Mouse (Mus musculus) MEL-GATA-1-ER (cell line): Measurements from ENCODE around the gene Capza2.

ENCODE experiments used
- DNase-seq: peaks from one replicate; pipeline ENCODE4 v3.0.0-alpha.2; 2012; ENCODE audit warnings: low read depth; ENCODE audit errors: extremely low read depth

Gene Capza2

DNA sequence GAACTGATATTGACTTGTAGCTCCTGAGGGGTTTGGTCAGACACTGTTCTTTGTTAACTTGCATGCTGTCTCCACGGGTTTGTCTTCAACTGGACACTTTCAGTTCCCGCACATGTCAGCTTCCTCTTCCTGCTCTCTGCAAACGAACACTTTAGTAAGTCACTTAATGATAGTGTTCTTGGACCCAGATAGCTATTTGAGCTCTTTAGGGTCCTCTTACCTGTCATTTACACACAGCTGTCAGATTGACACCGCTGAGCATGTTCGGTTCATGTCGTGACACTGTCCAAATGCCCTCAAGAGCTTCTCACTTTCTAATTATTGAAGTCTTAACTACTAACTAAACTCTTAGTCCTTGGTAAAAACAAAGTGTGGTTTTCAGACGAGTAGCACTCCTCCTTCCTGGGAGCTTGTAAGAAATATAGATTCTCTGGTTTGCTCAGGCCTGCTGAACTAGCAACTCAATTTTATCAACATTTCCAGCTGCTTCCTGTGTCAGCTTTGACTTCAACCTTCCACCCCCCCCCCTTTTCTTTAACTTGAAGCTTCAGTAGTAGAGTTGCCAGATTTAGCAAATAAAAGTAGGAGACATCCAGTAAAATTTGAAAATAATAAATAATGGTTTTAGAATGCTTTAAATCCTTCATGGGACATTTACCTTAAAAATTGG is at the start of gene Capza2:
Gene Capza2, plus strand, starts transcription at position 620 of the 670 bp plus-strand sequence.
- peak; percentile 67 for DNase-seq

GRCm38 (mm10) chr6:17589049-17589952 is 46.7 kb upstream of the Capza2 start:
- peak; percentile 50 for DNase-seq

DNA sequence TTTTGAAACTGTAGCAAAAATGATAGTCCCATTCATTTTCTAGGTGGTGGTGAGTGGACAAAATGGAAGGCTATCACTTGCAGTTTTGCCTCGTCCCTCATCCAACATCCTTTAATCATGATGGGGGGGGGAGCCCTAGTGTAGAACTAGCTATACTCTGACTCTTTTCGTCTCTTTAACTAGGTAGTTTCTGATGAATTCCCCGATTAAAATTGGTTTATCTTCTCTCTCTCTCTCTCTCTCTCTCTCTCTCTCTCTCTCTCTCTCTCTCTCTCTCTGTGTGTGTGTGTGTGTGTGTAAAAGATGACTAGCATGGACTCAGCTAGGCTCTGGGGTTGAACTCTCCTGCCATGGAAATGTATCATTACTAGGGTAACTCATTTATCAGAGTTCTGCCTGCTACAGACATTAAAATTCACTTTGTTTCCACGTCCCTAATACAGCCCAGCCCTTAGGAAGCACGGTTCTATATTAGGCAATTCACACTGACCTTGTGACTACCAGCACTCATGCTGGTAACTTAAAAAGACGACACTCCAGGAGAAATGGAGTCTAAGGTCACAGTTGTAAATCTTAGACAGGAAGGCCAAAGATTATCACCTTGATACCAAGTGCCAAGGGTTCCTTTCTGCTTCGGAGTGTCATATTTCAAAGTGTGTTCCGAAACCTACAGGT is 45.9 kb upstream of the Capza2 start:
- DNase-seq, result no peak

GRCm38 (mm10) chr6:17593971-17594370 is 42.1 kb upstream of the Capza2 start:
- no peak for DNase-seq

DNA sequence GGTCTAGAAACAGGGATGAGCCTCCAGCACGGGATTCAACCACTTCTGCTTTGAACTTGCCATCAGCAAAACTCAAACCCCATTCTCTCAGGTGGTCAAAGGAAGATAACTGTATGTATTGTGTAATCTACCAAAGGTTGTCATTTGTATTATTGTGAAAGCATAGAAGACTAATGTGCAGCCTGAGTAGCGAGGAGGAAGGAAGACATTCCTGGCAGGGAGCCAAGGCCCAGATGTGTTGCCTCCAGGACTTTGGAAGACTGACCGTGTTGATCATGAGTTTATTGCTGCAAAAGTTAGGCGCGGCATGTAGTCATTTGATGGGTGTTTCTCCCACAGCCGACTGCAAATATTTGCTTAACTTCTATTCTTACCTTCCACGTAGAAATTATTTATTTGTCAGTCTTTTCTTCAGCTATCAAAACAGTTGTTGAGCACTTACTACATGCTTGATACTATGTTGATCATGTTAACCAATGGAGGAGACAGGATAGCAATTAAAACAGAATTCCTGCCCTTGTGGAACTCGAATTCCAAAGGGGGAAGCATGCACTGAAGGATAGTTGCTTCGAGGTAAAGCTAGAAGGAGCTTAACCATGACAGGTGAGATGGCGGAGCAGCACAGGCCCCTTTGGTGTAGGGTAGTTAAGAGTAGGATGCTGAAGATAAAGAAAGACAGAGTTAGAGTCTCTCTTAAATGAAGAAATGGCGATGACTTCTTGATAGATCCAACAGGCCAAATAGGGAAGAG is 40.1 kb upstream of the Capza2 start:
- DNase-seq, result no peak

- no peak for DNase-seq
These were observed 36.7 kb upstream of the Capza2 start for GRCm38 (mm10) chr6:17599373-17599772.

DNA sequence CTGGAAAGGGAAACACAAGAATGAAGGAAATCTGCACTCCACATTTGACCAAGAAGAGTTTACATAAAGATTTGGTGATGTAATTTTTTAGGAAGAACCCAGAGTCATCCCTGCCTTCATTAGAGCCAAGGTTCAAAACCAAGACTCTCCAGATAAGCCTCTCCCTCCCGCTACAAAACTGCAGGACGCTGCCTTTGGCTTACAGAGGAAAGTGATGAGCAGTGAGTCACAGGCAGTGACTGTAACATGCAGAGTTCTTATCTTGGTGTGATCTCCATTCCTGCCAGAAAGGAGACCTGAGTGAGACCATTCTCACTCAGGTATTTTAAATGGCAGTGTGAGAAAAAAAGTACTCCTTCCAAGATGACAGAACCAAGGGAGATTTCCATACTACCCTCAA is 34.5 kb upstream of the Capza2 start:
- DNase-seq, result no peak

GRCm38 (mm10) chr6:17606915-17607314 is 29.1 kb upstream of the Capza2 start:
- DNase-seq, result no peak

DNA sequence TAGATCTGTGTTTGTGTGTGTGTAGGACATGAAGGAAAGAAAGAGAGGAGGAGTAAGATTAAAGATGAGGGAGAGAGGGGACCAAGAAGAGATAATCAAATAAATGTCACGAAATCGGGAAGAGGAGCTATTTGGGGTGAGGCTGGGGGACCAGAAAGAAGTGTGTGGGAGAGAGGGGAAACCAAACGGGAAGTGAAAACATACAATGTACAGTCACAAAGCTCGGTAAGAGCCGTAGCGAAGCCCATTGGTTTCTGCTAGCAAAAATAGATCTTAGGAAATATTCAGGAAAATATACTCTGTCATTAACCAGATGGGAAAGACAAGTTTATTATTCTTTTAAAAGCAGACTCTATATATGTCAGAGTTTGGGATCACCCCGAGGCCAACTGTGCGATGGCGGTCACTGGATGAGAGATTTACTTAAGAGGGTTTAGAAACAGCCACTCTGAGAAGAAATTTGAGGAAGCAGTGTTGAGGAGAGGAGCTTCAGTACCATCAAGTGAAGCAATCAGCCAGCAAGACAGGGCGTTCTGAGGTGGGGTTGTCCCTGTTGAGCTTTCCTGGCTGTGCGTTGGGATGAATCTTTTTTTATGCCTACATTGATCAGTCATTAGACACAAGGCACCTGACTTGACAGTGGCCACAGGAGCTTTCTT is 24.6 kb upstream of the Capza2 start:
- no peak for DNase-seq

- no peak for DNase-seq
These were observed 23.4 kb upstream of the Capza2 start for GRCm38 (mm10) chr6:17612652-17613051.

DNA sequence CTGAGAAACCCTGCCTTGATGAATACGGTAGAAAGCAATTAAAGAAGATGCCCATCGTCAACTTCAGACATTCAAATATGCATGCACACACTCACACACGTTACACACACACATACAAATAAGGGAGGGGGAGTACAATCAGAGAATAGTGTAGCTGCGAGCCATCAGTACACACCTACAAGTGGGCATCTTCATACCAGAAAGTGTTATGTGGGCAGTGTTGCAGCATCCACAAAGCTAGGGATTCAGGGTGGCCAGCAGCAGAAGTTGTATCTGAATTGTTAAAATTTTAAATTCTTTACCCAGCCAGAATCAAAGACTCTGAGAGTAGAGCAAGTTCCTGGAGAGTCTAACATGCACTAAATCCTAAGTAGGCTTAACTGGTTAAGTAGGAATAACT is 15.2 kb upstream of the Capza2 start:
- DNase-seq, result no peak

DNA sequence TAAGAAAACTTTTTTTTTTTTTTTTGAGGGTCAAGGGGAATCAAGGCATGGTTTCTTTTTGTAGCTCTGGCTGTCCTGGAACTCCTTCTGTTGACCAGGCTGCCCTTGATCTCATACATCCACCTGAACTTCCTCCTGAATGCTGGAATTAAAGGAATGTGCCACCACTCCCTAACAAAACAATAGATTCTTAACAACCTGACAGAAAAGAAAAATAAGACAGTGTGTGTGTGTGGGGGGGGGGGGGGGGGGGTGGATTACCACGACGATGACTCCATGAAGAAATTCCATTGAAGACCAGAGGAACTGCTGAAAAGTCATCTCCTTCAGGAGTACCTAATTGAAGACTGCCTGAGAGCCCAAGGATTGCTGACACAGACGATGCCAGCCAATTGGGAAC is 14.6 kb upstream of the Capza2 start:
- DNase-seq, result no peak

GRCm38 (mm10) chr6:17628701-17629455 is 7.2 kb upstream of the Capza2 start:
- no peak for DNase-seq

GRCm38 (mm10) chr6:17629756-17630155 is 6.3 kb upstream of the Capza2 start:
- DNase-seq, result no peak

DNA sequence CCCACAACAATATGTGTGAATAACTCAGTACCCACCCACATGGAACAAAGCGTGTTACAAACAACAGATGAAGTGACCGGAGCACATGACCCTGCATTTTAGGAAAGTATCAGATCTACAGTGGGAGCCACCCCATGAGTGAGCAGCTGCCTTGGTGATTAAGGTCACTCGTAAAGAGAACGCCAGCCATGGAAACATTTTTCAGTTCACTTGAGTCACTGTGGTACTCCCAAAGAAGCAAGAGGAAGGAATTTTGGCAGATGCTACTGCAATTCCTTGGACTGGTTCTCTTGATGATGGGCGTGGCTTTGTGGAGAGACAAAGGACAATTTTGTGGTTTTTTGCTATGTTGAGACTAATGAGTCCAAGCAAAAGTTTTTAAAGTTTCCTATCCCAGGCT is 4.4 kb upstream of the Capza2 start:
- DNase-seq, result no peak

DNA sequence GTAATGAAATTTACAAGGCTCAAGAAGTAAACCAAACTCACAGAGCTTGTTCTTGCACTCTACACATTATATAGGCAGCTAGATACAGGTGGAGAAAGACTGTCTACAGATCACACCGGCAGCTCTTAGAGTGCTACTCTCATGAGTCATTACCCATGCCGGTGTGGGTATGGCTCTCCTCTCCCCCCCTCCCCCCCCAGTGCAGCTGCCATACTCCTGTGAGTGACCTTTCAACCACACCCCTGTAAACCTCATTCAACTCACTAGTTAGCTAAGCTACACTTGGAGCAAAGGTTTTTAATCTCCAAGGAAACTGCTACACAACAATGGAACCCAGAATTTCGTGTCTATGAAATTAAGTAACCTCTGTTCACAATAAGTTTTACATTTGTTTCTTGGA is 2.2 kb upstream of the Capza2 start:
- DNase-seq, result no peak

- DNase-seq, result no peak
These were observed 1.0 kb upstream of the Capza2 start for GRCm38 (mm10) chr6:17634992-17635391.

DNA sequence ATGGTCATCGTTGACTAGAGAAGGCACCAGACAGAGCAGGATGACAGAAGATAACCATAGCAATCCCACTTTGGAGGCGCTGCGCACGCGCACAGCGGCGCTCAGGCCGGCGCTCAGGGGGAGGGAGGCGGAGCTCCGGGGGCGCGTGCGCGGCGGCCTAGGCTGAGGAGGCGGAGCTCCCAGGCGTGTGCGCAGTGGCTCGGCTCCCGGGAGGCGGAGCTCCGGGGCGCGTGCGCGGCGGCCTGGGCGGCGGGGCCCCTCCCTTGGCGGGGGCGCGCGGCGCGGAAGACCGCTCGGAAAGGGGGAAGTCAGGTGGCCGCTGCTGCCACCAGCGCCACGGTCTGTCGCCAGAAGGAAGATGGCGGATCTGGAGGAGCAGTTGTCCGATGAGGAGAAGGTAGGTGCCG is 733 bp downstream of the Capza2 start:
- peak; percentile 70 for DNase-seq

- peak; percentile 57 for DNase-seq
These were observed 1.5 kb downstream of the Capza2 start for GRCm38 (mm10) chr6:17637205-17638203.
